Mouse (Mus musculus): ENCODE measurements around the gene Aox2. TPM values are rescaled to one million over a fixed set of nuclear protein-coding genes. Genes with fewer than 3 reads are reported as not detected.

Gene Aox2
- total and polyA plus RNA-seq, 3 experiments = 0.04 to 0.08 TPM; not detected in 1

DNA sequence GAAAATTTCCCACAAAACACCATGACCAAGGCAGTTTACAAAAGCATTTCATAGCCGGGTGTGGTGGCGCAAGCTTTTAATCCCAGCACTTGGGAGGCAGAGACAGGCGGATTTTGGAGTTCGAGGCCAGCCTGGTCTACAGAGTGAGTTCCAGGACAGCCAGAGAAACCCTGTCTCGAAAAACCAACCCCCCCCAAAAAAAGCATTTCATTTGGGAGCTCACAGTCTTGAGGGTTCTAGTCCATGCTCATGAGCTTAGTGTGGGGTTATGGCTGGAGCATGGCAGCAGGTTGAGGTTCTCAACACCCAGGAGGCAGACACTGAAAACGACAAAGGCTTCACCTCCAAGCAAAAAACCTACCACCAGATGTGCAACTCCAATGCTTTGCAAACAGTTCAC, 130.0 kb downstream of the Aox2 start:
- TF ChIP-seq CTCF (IDR thresholded peaks at IDR 0.05 in 2 of 3, conservative IDR thresholded peaks at IDR 0.05 in 1 of 3; ENCODE audit: control insufficient read depth in 1 of 3, insufficient read depth in 1 of 3, low read depth in 2 of 3, low read length in 3 of 3, poor library complexity in 1 of 3, severe bottlenecking in 1 of 3) (no peak), TCF12 (IDR thresholded peaks at IDR 0.05; ENCODE audit: low read depth, low read length) (no peak), JUND (IDR thresholded peaks at IDR 0.05; ENCODE audit: low read depth, low read length) (no peak), ELF1 (IDR thresholded peaks at IDR 0.05; ENCODE audit: low read depth, low read length) (no peak), USF2 (IDR thresholded peaks at IDR 0.05; ENCODE audit: borderline replicate concordance in 1 of 2, insufficient read depth in 1 of 2, low read depth in 1 of 2, low read length in 2 of 2) (no peak), RCOR1 (IDR thresholded peaks at IDR 0.05; ENCODE audit: low read depth, low read length) (no peak), NRF1 (IDR thresholded peaks at IDR 0.05; ENCODE audit: insufficient read depth, low read depth, low read length, poor library complexity, severe bottlenecking) (no peak), MXI1 (IDR thresholded peaks at IDR 0.05; ENCODE audit: low read depth, low read length) (no peak), E2F4 (IDR thresholded peaks at IDR 0.05; ENCODE audit: borderline replicate concordance, low read depth, low read length) (no peak), SIN3A (IDR thresholded peaks at IDR 0.05; ENCODE audit: low read length) (no peak), MAFK (IDR thresholded peaks at IDR 0.05; ENCODE audit: borderline replicate concordance, low read depth, low read length) (no peak), GABPA (IDR thresholded peaks at IDR 0.05; ENCODE audit: low read depth, low read length) (no peak), HCFC1 (IDR thresholded peaks at IDR 0.05; ENCODE audit: low read depth, low read length) (no peak), MEF2A (IDR thresholded peaks at IDR 0.05; ENCODE audit: extremely low read depth, insufficient replicate concordance, low read depth, low read length, poor library complexity, severe bottlenecking) (no peak), MAZ (IDR thresholded peaks at IDR 0.05; ENCODE audit: low read depth, low read length) (no peak)
- H3K9ac ChIP-seq (ENCODE audit: control insufficient read depth, low read depth, low read length, poor library complexity, severe bottlenecking) = no peak overlapping the region
- H3K36me3 ChIP-seq (ENCODE audit: control insufficient read depth in 1 of 2, insufficient read depth in 2 of 2, low read length in 2 of 2) = peaks cover 0 to 24% of the 10 kb centered on the region in 2 experiments; a peak in 2 of 4 replicates

DNA sequence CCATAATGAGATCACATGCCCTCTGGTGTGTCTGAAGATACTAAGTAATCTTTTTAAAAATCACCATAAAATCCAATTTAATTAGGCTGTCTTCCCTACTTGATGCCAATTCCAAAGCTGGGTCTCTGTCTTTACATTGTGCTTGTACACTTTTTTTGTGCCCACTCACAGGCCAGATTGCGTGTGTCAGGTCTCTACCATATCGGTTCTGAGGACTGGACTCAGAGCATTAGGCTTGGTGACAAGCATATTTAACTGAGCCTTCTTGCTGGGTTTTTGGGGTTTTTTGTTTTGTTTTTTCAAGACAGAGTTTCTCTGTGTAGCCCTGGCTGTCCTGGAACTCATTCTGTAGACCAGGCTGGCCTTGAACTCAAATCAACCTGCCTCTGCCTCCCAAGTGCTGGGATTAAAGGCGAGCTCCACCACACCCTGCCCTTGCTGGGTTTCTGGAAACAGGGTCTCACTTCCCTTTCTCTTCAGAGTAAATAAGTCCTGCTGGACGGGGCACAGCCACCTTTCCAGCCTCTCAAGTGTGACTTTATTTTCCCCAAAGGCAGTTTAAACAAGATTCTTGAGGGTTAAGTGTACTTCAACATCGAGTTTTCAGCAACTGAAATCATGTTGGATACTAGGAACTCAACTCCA, 131.5 kb downstream of the Aox2 start:
- Histone ChIP-seq H3K9me3 (replicated peaks; ENCODE audit: insufficient read depth, low read length) (no peaks in the 10 kb centered on the region), H3K4me1 (ENCODE audit: control insufficient read depth in 1 of 2, insufficient read depth in 2 of 2, low read length in 2 of 2) (no peaks in the 10 kb centered on the region), H3K27me3 (ENCODE audit: control insufficient read depth in 1 of 2, insufficient read depth in 2 of 2, low read length in 2 of 2) (no peaks in the 10 kb centered on the region), H3K36me3 (ENCODE audit: control insufficient read depth in 1 of 2, insufficient read depth in 2 of 2, low read length in 2 of 2) (peaks cover 0 to 27% of the 10 kb centered on the region in 2 experiments; a peak in 2 of 4 replicates), H3K79me2 (ENCODE audit: control insufficient read depth, insufficient read depth, low read length, poor library complexity) (no peaks in the 10 kb centered on the region), H3K27ac (ENCODE audit: control insufficient read depth, low read depth, low read length) (no peak overlapping the region), H3K4me3 (ENCODE audit: control insufficient read depth in 1 of 2, insufficient read depth in 1 of 2, low read depth in 2 of 2, low read length in 2 of 2) (no peak overlapping the region), H3K9ac (ENCODE audit: control insufficient read depth, low read depth, low read length, poor library complexity, severe bottlenecking) (no peak overlapping the region)
- no peak for TF ChIP-seq MAX (IDR thresholded peaks at IDR 0.05; ENCODE audit: low read length)
- TF ChIP-seq MAZ (IDR thresholded peaks at IDR 0.05; ENCODE audit: low read depth, low read length) = no peak
- TF ChIP-seq TBP (IDR thresholded peaks at IDR 0.05; ENCODE audit: low read depth, low read length) = no peak
- TF ChIP-seq SMC3 (IDR thresholded peaks at IDR 0.05; ENCODE audit: low read depth, low read length) = no peak
- TF ChIP-seq EP300 (IDR thresholded peaks at IDR 0.05; ENCODE audit: low read depth in 1 of 2, low read length in 2 of 2) = no peak
- TF ChIP-seq NRF1 (IDR thresholded peaks at IDR 0.05; ENCODE audit: insufficient read depth, low read depth, low read length, poor library complexity, severe bottlenecking) = no peak
- TF ChIP-seq ZKSCAN1 (IDR thresholded peaks at IDR 0.05; ENCODE audit: low read depth, low read length) = no peak
- TF ChIP-seq CTCF (IDR thresholded peaks at IDR 0.05 in 2 of 3, conservative IDR thresholded peaks at IDR 0.05 in 1 of 3; ENCODE audit: control insufficient read depth in 1 of 3, insufficient read depth in 1 of 3, low read depth in 2 of 3, low read length in 3 of 3, poor library complexity in 1 of 3, severe bottlenecking in 1 of 3) = no peak
- no peak for TF ChIP-seq CHD1 (IDR thresholded peaks at IDR 0.05; ENCODE audit: low read depth, low read length)
- no peak for TF ChIP-seq MXI1 (IDR thresholded peaks at IDR 0.05; ENCODE audit: low read depth, low read length)
- no peak for TF ChIP-seq POLR2AphosphoS5 (IDR thresholded peaks at IDR 0.05; ENCODE audit: borderline replicate concordance, low read depth, low read length)
- no peak for TF ChIP-seq E2F4 (IDR thresholded peaks at IDR 0.05; ENCODE audit: borderline replicate concordance, low read depth, low read length)
- no peak for TF ChIP-seq GATA1 (IDR thresholded peaks at IDR 0.05; ENCODE audit: low read depth, low read length)
- TF ChIP-seq NELFE (IDR thresholded peaks at IDR 0.05; ENCODE audit: low read depth, low read length) = no peak
- no peak for TF ChIP-seq ZC3H11A (IDR thresholded peaks at IDR 0.05; ENCODE audit: low read depth, low read length)
- no peak for TF ChIP-seq MYC (IDR thresholded peaks at IDR 0.05; ENCODE audit: low read depth, low read length)
- TF ChIP-seq JUND (IDR thresholded peaks at IDR 0.05; ENCODE audit: low read depth, low read length) = no peak
- TF ChIP-seq ETS1 (IDR thresholded peaks at IDR 0.05; ENCODE audit: low read depth, low read length) = no peak
- peak; percentile 26 for DNase-seq (ENCODE audit: low read depth, low spot score)

More for the DNA sequence above, 130.0 kb downstream of the Aox2 start:
- Histone ChIP-seq H3K4me3 (ENCODE audit: control insufficient read depth in 1 of 2, insufficient read depth in 1 of 2, low read depth in 2 of 2, low read length in 2 of 2) (no peak overlapping the region), H3K79me2 (ENCODE audit: control insufficient read depth, insufficient read depth, low read length, poor library complexity) (no peaks in the 10 kb centered on the region), H3K4me1 (ENCODE audit: control insufficient read depth in 1 of 2, insufficient read depth in 2 of 2, low read length in 2 of 2) (no peaks in the 10 kb centered on the region), H3K27ac (ENCODE audit: control insufficient read depth, low read depth, low read length) (no peak overlapping the region), H3K27me3 (ENCODE audit: control insufficient read depth in 1 of 2, insufficient read depth in 2 of 2, low read length in 2 of 2) (no peaks in the 10 kb centered on the region), H3K9me3 (replicated peaks; ENCODE audit: insufficient read depth, low read length) (no peaks in the 10 kb centered on the region)
- peak; percentile 25 for DNase-seq (ENCODE audit: low read depth, low spot score)

Data from MEL (cell line).